ENCODE assay signal across 20 mouse cellular contexts in genomic region chr13:110066674-110067073, GRCm38 (mm10).
A peak's percentile ranks its signal among the peaks of the same experiment; 100 is the strongest.
DNase-seq lines count a peak whose midpoint lies in the region; ATAC-seq and TF ChIP-seq lines count a peak whose summit lies in the region.
"Had no signal": no experiment of that assay in that cellular context is flagged by ENCODE, and none has a peak within 500 bp of the region (broad histone marks: within the 10 kb centered on the region; RNA-seq: fewer than 3 reads in every experiment).

No protein-coding gene starts in this region.

- no peak overlapping the region for H3K9ac ChIP-seq in midbrain, postnatal 0 days (replicated peaks; ENCODE audit: low read length, poor library complexity, severe bottlenecking)
- H3K9ac ChIP-seq: embryonic facial prominence, embryonic 13.5 days; forebrain, embryonic 12.5 days; forebrain, postnatal 0 days; heart, embryonic 15.5 days had no signal

- peak overlapping the region; percentile 42; the same call in 1 of the 2 replicates for H3K27ac ChIP-seq in midbrain, embryonic 10.5 days (replicated peaks)
- H3K27ac ChIP-seq in midbrain, postnatal 0 days (ENCODE audit: low read depth, low read length) = no peak overlapping the region
- H3K27ac ChIP-seq: embryonic facial prominence, embryonic 13.5 days; forebrain, embryonic 12.5 days; heart, adult 2 months; heart, embryonic 15.5 days; hindbrain, embryonic 10.5 days had no signal

- no peaks in the 10 kb centered on the region for H3K27me3 ChIP-seq in midbrain, embryonic 10.5 days (ENCODE audit: low read depth, poor library complexity, severe bottlenecking)
- no peaks in the 10 kb centered on the region for H3K27me3 ChIP-seq in midbrain, postnatal 0 days (ENCODE audit: insufficient read depth, low read length)
- H3K27me3 ChIP-seq: embryonic facial prominence, embryonic 13.5 days; forebrain, embryonic 12.5 days; heart, embryonic 15.5 days had no signal

- H3K36me3 ChIP-seq in midbrain, embryonic 10.5 days = 0 out of 2 replicates have a peak, but pooled peaks cover 4% of the 10 kb centered on the region
- H3K36me3 ChIP-seq in midbrain, postnatal 0 days (ENCODE audit: insufficient read depth, low read length) = no peaks in the 10 kb centered on the region
- H3K36me3 ChIP-seq: embryonic facial prominence, embryonic 13.5 days; heart, embryonic 15.5 days; hindbrain, embryonic 10.5 days had no signal

- H3K4me2 ChIP-seq in midbrain, postnatal 0 days (ENCODE audit: low read depth, low read length, poor library complexity, severe bottlenecking) = no peak overlapping the region
- H3K4me2 ChIP-seq: embryonic facial prominence, embryonic 13.5 days; forebrain, embryonic 12.5 days; heart, embryonic 11.5 days; heart, embryonic 15.5 days had no signal

- H3K4me1 ChIP-seq in midbrain, embryonic 10.5 days = peaks cover 20% of the 10 kb centered on the region
- peaks cover 4% of the 10 kb centered on the region; the same call in 1 of the 2 replicates for H3K4me1 ChIP-seq in midbrain, postnatal 0 days (ENCODE audit: insufficient read depth, low read length)

- no peak for ATAC-seq in midbrain, postnatal 0 days (ENCODE audit: low FRiP score)
- ATAC-seq: forebrain, postnatal 0 days; hindbrain, embryonic 16.5 days; inflammation-experienced regulatory T-cells, adult 6 months; intestine, postnatal 0 days had no signal

- H3K9me3 ChIP-seq in midbrain, embryonic 10.5 days (replicated peaks) = no peaks in the 10 kb centered on the region
- no peaks in the 10 kb centered on the region for H3K9me3 ChIP-seq in midbrain, postnatal 0 days (ENCODE audit: low read length)
- H3K9me3 ChIP-seq: embryonic facial prominence, embryonic 13.5 days; heart, embryonic 15.5 days; hindbrain, embryonic 10.5 days had no signal

- H3K4me3 ChIP-seq in midbrain, embryonic 10.5 days = no peak overlapping the region
- no peak overlapping the region for H3K4me3 ChIP-seq in midbrain, postnatal 0 days (ENCODE audit: low read depth, low read length)
- H3K4me3 ChIP-seq: embryonic facial prominence, embryonic 13.5 days; forebrain, embryonic 12.5 days; heart, adult 2 months; heart, embryonic 15.5 days; hindbrain, embryonic 10.5 days had no signal

- no peak for TF ChIP-seq CTCF in midbrain, postnatal 0 days (IDR thresholded peaks at IDR 0.05)

- WGBS in midbrain, embryonic 10.5 days = 81% methylated on average over 2 of the region's 2 CpGs
- 85% methylated on average over 2 of the region's 2 CpGs for WGBS in midbrain, postnatal 0 days

- DNase-seq in midbrain, embryonic 10.5 days (ENCODE audit: low spot score) = no peak
- no peak for DNase-seq in midbrain, postnatal 0 days (ENCODE audit: low spot score)
- peak; percentile 65 to 71 for DNase-seq in cerebellum, adult 18-20 months
- peak; percentile 81 for DNase-seq in cerebellum, adult 9-11 months
- DNase-seq in cerebellum, postnatal 36 days = peak; percentile 56 to 77
- DNase-seq in layer of hippocampus, postnatal 14 days (ENCODE audit: low spot score in 2 of 2) = no peak
- DNase-seq in urinary bladder, adult 2 months (ENCODE audit: low spot score) = no peak
- DNase-seq: adrenal gland, postnatal 10 days; forebrain, postnatal 0 days; heart, adult 2 months; heart, postnatal 14 days; kidney, adult 8-10 months had no signal

Comparison
In these comparisons a context has a peak if more than half of its experiments do, and no peak if none do; other contexts are left out.
1. DNase-seq: peak in cerebellum, adult 18-20 months (2 of 2), cerebellum, adult 9-11 months (single experiment) and cerebellum, postnatal 36 days (2 of 2); none in midbrain, embryonic 10.5 days (single experiment), midbrain, postnatal 0 days (single experiment), layer of hippocampus, postnatal 14 days (0 of 2) and urinary bladder, adult 2 months (single experiment).